Mouse (Mus musculus) intestine, embryonic 14.5 days (tissue): Measurements from ENCODE around the gene Lama1. TPM values are rescaled to one million over a fixed set of nuclear protein-coding genes. Genes with fewer than 3 reads are reported as not detected.

Experiments
- ATAC-seq: fragments of 200-750 bp; cut with Nextera tagmentation; replicated peaks from 2 replicates; pipeline ENCODE4 v1.8.0; 2017; ENCODE audit warnings: low read depth, moderate number of reproducible peaks, moderate TSS enrichment, moderate library complexity; ENCODE audit not compliant: low FRiP score, low TSS enrichment
- DNase-seq: peaks from one replicate; pipeline ENCODE4 v3.0.0-alpha.2; 2018; ENCODE audit warnings: low spot score
- H3K27ac ChIP-seq: fragments of 300-500 bp; sonication (generic); 2 replicates; pipeline ENCODE4 v1.5.1; 2014; ENCODE audit warnings: low read depth, mild to moderate bottlenecking, control low read depth
- H3K27me3 ChIP-seq: fragments of 300-500 bp; sonication (generic); replicated peaks from 2 replicates; pipeline ENCODE4 v1.6.1; 2014; ENCODE audit warnings: low read length, control low read depth; ENCODE audit not compliant: control insufficient read depth, insufficient read depth
- H3K36me3 ChIP-seq: fragments of 300-500 bp; sonication (generic); 2 replicates; pipeline ENCODE4 v1.6.1; 2014; ENCODE audit warnings: low read length, control low read depth; ENCODE audit not compliant: control insufficient read depth, insufficient read depth
- H3K4me1 ChIP-seq: fragments of 300-500 bp; sonication (generic); replicated peaks from 2 replicates; pipeline ENCODE4 v1.6.1; 2014; ENCODE audit warnings: low read length, control low read depth, mixed read lengths; ENCODE audit not compliant: control insufficient read depth, insufficient read depth
- H3K4me2 ChIP-seq: fragments of 300-500 bp; sonication (generic); 2 replicates; pipeline ENCODE4 v1.6.1; 2014; ENCODE audit warnings: low read length
- H3K4me3 ChIP-seq: fragments of 300-500 bp; sonication (generic); 2 replicates; pipeline ENCODE4 v1.5.1; 2014; ENCODE audit warnings: low read depth, low read length, control low read depth, mixed read lengths
- H3K9ac ChIP-seq: fragments of 300-500 bp; sonication (generic); 2 replicates; pipeline ENCODE4 v1.6.1; 2014; ENCODE audit warnings: mild to moderate bottlenecking, low read length
- H3K9me3 ChIP-seq: fragments of 300-500 bp; sonication (generic); 2 replicates; pipeline ENCODE4 v1.6.1; 2016; ENCODE audit warnings: low read length, control low read depth; ENCODE audit not compliant: control insufficient read depth
- WGBS: fragments of 180-500 bp; shearing (Covaris S2); extraction: QIAGEN DNeasy Blood & Tissue Kit; methylation state at CpG from one replicate; pipeline ENCODE4 v1.1.7; 2014; 5-methylcytosine and 5-hydroxymethylcytosine counted together
- polyA plus RNA-seq: library from polyadenylated mRNA; unstranded; fragments of >200 nt; fragmentation: Nextera tagmentation; extraction: Ambion mirVana; gene quantifications from 2 replicates; pipeline ENCODE4 v1.2.1, GENCODE M21; 2014

Gene Lama1
- polyA plus RNA-seq, 1 experiment from 2014 or later, result 6.8 TPM

DNA sequence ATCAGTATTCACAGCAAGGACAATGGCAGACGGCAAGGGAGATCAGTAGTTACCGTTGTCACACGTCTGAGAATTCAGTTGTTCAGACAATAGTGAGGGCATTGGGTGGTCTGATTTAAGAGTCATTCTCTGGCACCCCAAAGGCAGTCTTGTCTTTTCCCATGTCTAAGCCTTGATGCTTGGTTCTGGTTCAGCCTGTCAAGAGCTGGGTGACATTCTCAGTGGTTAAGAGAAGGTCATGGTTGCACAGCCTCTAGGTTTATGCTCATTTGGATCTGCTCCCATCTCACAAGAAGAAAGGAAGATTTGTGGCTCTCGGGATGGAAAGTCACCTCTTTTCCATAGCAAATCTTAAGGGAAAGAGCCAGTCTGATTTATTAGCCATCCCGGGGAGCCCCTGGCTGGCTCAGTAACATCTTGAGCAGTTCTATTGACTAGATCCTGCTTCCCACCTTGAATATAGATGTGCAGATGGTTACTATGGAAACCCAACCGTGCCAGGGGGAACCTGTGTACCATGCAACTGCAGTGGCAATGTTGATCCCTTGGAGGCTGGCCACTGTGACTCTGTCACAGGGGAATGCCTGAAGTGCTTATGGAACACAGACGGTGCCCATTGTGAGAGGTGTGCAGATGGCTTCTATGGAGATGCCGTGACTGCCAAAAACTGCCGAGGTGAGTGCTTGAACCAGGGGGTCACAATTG is 67.3 kb downstream of the Lama1 start:
- Histone ChIP-seq H3K27ac (no peak overlapping the region), H3K9me3 (no peaks in the 10 kb centered on the region), H3K4me1 (no peaks in the 10 kb centered on the region), H3K36me3 (no peaks in the 10 kb centered on the region), H3K4me3 (no peak overlapping the region), H3K9ac (no peak overlapping the region), H3K27me3 (no peaks in the 10 kb centered on the region), H3K4me2 (no peak overlapping the region)
- no peak for ATAC-seq
- WGBS, result 88% methylated on average over 9 of the region's 9 CpGs
- DNase-seq, result no peak

DNA sequence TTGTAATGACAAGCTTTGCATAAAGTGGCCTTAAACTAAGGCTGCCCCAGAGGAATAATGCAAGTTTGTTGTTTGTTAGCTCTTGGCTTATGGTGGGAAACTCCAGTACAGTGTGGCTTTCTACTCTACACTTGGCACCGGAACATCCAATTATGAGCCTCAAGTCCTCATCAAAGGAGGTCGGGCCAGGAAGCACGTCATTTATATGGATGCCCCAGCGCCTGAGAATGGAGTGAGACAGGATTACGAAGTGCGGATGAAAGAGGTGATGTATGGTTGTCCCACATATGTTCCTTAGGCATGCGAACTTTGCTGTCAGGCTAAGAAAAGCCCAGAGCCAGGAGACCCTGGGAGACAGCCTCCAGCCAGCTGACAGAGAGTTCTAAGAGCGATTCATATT is 76.5 kb downstream of the Lama1 start:
- DNase-seq (no peak), ATAC-seq (no peak)
- H3K9me3 ChIP-seq, result no peaks in the 10 kb centered on the region
- H3K4me3 ChIP-seq, result no peak overlapping the region
- H3K4me1 ChIP-seq, result no peaks in the 10 kb centered on the region
- no peak overlapping the region for H3K27ac ChIP-seq
- H3K9ac ChIP-seq, result no peak overlapping the region
- 0 out of 2 replicates have a peak, but pooled peaks cover 11% of the 10 kb centered on the region for H3K36me3 ChIP-seq
- WGBS, result 74% methylated on average over 8 of the region's 8 CpGs
- H3K27me3 ChIP-seq, result no peaks in the 10 kb centered on the region
- no peak overlapping the region for H3K4me2 ChIP-seq

DNA sequence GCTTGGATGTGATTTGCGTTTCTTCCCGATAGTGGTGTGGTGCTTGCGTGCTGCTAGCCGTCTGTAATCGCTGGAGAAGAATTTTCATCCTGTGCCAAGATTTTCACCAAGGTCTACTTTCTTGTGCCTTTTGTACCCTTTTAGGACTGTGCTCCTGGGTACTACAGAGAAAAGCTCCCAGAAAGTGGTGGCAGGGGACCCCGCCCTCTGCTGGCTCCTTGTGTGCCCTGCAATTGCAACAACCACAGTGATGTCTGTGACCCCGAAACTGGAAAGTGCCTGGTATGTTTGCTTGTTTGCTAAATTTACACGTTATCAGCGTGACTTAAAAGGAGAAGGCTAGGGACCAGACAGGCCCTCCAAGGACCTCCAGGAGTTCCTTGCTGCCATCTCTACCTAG is 79.7 kb downstream of the Lama1 start:
- Histone ChIP-seq H3K4me2 (no peak overlapping the region), H3K9me3 (no peaks in the 10 kb centered on the region), H3K4me3 (no peak overlapping the region), H3K4me1 (no peaks in the 10 kb centered on the region), H3K9ac (no peak overlapping the region), H3K27ac (no peak overlapping the region), H3K27me3 (no peaks in the 10 kb centered on the region), H3K36me3 (0 out of 2 replicates have a peak, but pooled peaks cover 5% of the 10 kb centered on the region)
- ATAC-seq, result no peak
- WGBS, result 67% methylated on average over 9 of the region's 9 CpGs
- DNase-seq, result peak; percentile 60

DNA sequence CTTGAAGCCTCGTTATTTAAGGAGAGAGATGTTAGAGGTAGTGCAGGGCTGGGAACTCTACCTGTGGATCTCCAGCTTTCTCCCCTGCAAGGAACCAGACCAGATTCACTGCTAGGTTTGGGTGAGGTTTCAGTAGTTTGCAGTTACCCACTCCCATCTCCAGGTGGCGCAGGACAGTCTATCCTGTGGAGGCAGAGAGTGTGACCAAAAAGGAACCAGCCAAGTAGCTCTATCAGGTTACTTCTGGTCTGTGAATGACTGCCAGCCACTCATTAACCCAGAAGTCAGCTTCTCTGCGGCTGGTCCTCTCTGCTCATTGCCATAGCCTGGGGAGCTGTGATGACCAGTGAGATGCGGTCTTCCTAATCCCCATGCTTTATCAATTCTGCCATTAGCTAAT is 82.8 kb downstream of the Lama1 start:
- DNase-seq (no peak), ATAC-seq (no peak)
- H3K9me3 ChIP-seq, result no peaks in the 10 kb centered on the region
- H3K36me3 ChIP-seq, result no peaks in the 10 kb centered on the region
- no peaks in the 10 kb centered on the region for H3K4me1 ChIP-seq
- H3K4me3 ChIP-seq, result no peak overlapping the region
- H3K9ac ChIP-seq, result no peak overlapping the region
- no peaks in the 10 kb centered on the region for H3K27me3 ChIP-seq
- no peak overlapping the region for H3K27ac ChIP-seq
- WGBS, result 55% methylated on average over 4 of the region's 4 CpGs
- H3K4me2 ChIP-seq, result no peak overlapping the region

DNA sequence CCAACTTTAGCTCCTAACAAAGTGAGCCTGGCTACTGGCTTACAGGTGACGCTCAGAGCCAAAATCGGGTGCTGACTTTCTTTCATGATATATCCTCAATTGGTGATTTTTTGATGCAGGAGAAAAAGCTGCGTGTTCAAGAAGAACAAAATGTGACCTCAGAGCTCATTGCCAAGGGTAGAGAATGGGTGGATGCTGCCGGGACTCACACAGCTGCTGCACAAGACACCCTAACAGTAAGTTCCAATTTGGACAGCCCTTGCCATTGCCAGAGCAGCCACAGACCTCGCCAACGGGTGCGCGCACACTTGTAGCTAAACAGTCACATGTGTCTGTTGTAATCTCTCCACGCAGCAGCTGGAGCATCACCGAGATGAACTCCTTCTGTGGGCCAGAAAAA is 94.0 kb downstream of the Lama1 start:
- Histone ChIP-seq H3K4me1 (no peaks in the 10 kb centered on the region), H3K27ac (no peak overlapping the region), H3K9ac (no peak overlapping the region), H3K9me3 (no peaks in the 10 kb centered on the region), H3K27me3 (no peaks in the 10 kb centered on the region), H3K4me3 (no peak overlapping the region), H3K36me3 (no peaks in the 10 kb centered on the region; the same call in 1 of the 2 replicates), H3K4me2 (no peak overlapping the region)
- ATAC-seq (no peak), DNase-seq (no peak)
- WGBS, result 95% methylated on average over 10 of the region's 10 CpGs

DNA sequence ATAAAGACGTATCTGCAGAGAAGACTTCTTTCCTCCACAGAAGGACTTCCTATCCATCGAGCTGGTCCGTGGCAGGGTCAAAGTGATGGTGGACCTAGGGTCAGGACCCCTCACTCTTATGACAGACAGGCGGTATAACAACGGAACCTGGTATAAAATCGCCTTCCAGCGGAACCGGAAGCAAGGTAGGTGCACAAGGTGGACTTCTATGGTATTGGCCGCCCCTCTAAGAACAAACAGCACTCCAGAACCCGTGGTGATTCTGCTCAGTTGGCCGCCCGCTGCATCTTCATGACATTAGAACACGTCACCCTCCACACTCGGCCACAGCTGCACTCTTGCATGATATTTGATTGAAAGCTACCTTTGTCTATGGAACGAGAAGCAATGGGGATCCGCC is 112.1 kb downstream of the Lama1 start:
- H3K9me3 ChIP-seq, result no peaks in the 10 kb centered on the region
- no peak overlapping the region for H3K9ac ChIP-seq
- DNase-seq, result no peak
- 94% methylated on average over 16 of the region's 16 CpGs for WGBS
- no peak for ATAC-seq
- H3K27me3 ChIP-seq, result no peaks in the 10 kb centered on the region
- no peak overlapping the region for H3K4me3 ChIP-seq
- no peak overlapping the region for H3K27ac ChIP-seq
- H3K36me3 ChIP-seq, result peaks cover 11% of the 10 kb centered on the region; the same call in 1 of the 2 replicates
- H3K4me2 ChIP-seq, result no peak overlapping the region
- no peaks in the 10 kb centered on the region for H3K4me1 ChIP-seq

DNA sequence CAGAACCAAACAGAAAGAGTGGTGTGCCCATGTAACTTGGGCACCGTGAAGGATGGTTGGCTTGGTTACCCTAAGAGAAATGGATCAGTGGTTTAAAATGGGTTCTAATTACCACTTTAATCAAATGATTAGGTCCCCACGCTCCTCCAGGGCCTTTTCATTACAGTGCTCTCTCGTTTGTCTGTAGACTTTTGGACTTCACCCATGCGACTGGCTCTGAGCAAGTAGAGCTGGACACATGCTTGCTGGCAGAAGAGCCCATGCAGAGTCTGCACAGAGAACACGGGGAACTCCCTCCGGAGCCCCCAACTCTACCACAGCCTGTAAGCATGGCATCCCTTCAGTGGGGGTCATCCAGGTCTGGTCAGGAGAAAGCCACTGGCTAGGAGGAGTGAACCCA is 116.6 kb downstream of the Lama1 start:
- WGBS, result 93% methylated on average over 6 of the region's 6 CpGs
- no peak for DNase-seq
- H3K27me3 ChIP-seq, result no peaks in the 10 kb centered on the region
- H3K36me3 ChIP-seq, result peaks cover 8% of the 10 kb centered on the region; the same call in 1 of the 2 replicates
- no peak overlapping the region for H3K4me3 ChIP-seq
- no peak overlapping the region for H3K27ac ChIP-seq
- H3K9me3 ChIP-seq, result no peaks in the 10 kb centered on the region
- no peak overlapping the region for H3K9ac ChIP-seq
- H3K4me1 ChIP-seq, result no peaks in the 10 kb centered on the region
- no peak for ATAC-seq
- no peak overlapping the region for H3K4me2 ChIP-seq

DNA sequence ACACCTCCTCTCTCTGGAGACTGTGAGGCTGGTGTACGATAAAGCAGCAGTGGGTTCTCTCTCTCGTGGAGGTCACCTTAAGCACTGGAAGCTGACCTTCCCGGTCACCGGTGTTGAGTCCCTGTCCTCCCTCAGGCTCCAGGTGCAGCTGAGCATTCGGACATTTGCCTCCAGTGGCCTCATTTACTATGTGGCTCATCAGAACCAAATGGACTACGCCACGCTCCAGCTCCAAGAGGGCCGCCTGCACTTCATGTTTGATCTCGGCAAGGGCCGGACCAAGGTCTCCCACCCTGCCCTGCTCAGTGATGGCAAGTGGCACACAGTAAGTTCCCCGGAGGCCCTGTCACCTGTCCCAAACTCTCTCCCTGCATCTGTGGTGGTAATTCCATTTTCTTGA is 118.7 kb downstream of the Lama1 start:
- Histone ChIP-seq H3K36me3 (peaks cover 4% of the 10 kb centered on the region; the same call in 1 of the 2 replicates), H3K27ac (no peak overlapping the region), H3K4me1 (no peaks in the 10 kb centered on the region), H3K9me3 (no peaks in the 10 kb centered on the region), H3K4me2 (no peak overlapping the region), H3K27me3 (no peaks in the 10 kb centered on the region), H3K9ac (no peak overlapping the region), H3K4me3 (no peak overlapping the region)
- DNase-seq, result no peak
- no peak for ATAC-seq
- WGBS, result 96% methylated on average over 11 of the region's 11 CpGs

DNA sequence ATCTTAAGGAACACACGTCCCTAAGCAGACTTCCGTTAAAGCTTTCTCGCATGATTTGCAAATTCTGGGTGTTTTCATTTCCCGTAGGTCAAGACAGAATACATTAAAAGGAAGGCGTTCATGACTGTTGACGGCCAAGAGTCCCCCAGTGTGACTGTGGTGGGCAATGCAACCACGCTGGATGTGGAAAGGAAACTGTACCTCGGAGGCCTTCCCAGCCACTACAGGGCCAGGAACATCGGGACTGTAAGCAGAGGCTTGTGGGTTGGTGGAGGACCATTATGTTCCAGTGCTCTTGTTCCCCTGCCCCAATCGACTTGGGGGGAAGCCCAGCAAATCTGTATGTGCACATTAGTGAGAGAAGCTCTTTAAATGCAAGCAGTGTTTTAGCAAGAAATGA is 119.9 kb downstream of the Lama1 start:
- ATAC-seq (no peak), DNase-seq (no peak)
- no peak overlapping the region for H3K4me2 ChIP-seq
- no peaks in the 10 kb centered on the region for H3K9me3 ChIP-seq
- H3K4me3 ChIP-seq, result no peak overlapping the region
- H3K4me1 ChIP-seq, result no peaks in the 10 kb centered on the region
- 98% methylated on average over 10 of the region's 10 CpGs for WGBS
- no peaks in the 10 kb centered on the region for H3K36me3 ChIP-seq
- no peaks in the 10 kb centered on the region for H3K27me3 ChIP-seq
- no peak overlapping the region for H3K27ac ChIP-seq
- H3K9ac ChIP-seq, result no peak overlapping the region
